ENCODE assay signal across 12 mouse cellular contexts in the genomic region with DNA sequence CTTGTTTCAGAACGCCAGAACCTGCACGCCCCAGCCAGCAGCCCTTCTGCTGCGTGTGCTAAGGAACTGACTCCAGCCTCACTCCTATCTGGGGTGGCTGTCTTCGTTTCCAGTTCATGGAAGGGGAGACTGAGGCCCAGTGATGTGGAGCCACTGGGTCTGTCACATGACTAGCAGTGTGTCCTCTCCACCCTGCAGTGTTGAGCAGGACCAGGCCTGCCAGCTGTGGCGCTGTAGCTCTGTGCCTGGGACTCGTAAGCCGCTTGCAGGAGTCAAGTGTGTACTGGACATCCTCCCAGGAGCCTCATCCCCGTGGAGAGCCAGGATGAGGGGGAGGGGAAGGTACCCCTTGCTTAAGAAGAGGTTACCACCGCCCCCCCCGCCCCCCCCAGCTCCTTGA.
DNase-seq lines count a peak whose midpoint lies in the region; ATAC-seq and TF ChIP-seq lines count a peak whose summit lies in the region.
"Had no signal": no experiment of that assay in that cellular context is flagged by ENCODE, and none has a peak within 500 bp of the region (broad histone marks: within the 10 kb centered on the region; RNA-seq: fewer than 3 reads in every experiment).

No protein-coding gene starts in this region.

- H3K4me2 ChIP-seq in kidney, embryonic 16.5 days (replicated peaks; ENCODE audit: low read depth, low read length) = no peak overlapping the region
- H3K4me2 ChIP-seq in hindbrain, postnatal 0 days (ENCODE audit: low read depth, low read length) = no peak overlapping the region
- H3K4me2 ChIP-seq: neural tube, embryonic 13.5 days had no signal

- H3K4me1 ChIP-seq in kidney, embryonic 16.5 days (ENCODE audit: insufficient read depth, low read length) = no peaks in the 10 kb centered on the region; the same call in 1 of the 2 replicates
- no peaks in the 10 kb centered on the region for H3K4me1 ChIP-seq in ES-Bruce4 (ENCODE audit: control insufficient read depth, insufficient read depth, low read length)
- H3K4me1 ChIP-seq in hindbrain, postnatal 0 days (ENCODE audit: insufficient read depth, low read length) = no peaks in the 10 kb centered on the region

- peak; percentile 70; the same call in 1 of the 2 replicates for ATAC-seq in kidney, embryonic 16.5 days (ENCODE audit: low FRiP score, low TSS enrichment)
- no peak for ATAC-seq in hindbrain, postnatal 0 days
- no peak for ATAC-seq in megakaryocyte-erythroid progenitor cell, adult 5-6 weeks (replicated peaks; ENCODE audit: low FRiP score, low TSS enrichment, poor library complexity, severe bottlenecking)

- no peak for DNase-seq in kidney, postnatal 10 days
- peak; percentile 48 for DNase-seq in brain, embryonic 14.5 days (ENCODE audit: low read depth)
- DNase-seq in hindbrain, postnatal 0 days (ENCODE audit: low spot score) = no peak
- no peak for DNase-seq in heart, adult 8-10 months (ENCODE audit: low spot score)
- no peak for DNase-seq in c-Kit-positive CD71-positive TER-119-positive erythroid progenitor cells, embryonic 14.5 days (ENCODE audit: low spot score)
- DNase-seq: heart, adult 18-20 months; lung, postnatal 36 days had no signal

- H3K27ac ChIP-seq in kidney, embryonic 16.5 days (ENCODE audit: low read length) = 0 out of 2 replicates have a peak overlapping the region, but pooled peaks have one; percentile 7
- no peak overlapping the region for H3K27ac ChIP-seq in ES-Bruce4 (ENCODE audit: insufficient read depth, low read length)
- no peak overlapping the region for H3K27ac ChIP-seq in hindbrain, postnatal 0 days
- H3K27ac ChIP-seq: neural tube, embryonic 13.5 days had no signal

- H3K9ac ChIP-seq in kidney, embryonic 16.5 days (replicated peaks; ENCODE audit: low read length) = no peak overlapping the region
- H3K9ac ChIP-seq in ES-Bruce4 (ENCODE audit: low read depth, poor library complexity, severe bottlenecking) = no peak overlapping the region
- no peak overlapping the region for H3K9ac ChIP-seq in hindbrain, postnatal 0 days (replicated peaks; ENCODE audit: low read length)
- H3K9ac ChIP-seq: neural tube, embryonic 13.5 days had no signal

- no peaks in the 10 kb centered on the region for H3K36me3 ChIP-seq in kidney, embryonic 16.5 days (ENCODE audit: insufficient read depth, low read length)
- H3K36me3 ChIP-seq in ES-Bruce4 (ENCODE audit: control insufficient read depth, insufficient read depth, low read length, poor library complexity, severe bottlenecking) = no peaks in the 10 kb centered on the region
- H3K36me3 ChIP-seq in hindbrain, postnatal 0 days (ENCODE audit: insufficient read depth, low read length) = no peaks in the 10 kb centered on the region
- H3K36me3 ChIP-seq: neural tube, embryonic 13.5 days had no signal

- no peak overlapping the region for H3K4me3 ChIP-seq in kidney, embryonic 16.5 days (ENCODE audit: low read length)
- no peak overlapping the region for H3K4me3 ChIP-seq in ES-Bruce4 (ENCODE audit: low read depth, low read length)
- no peak overlapping the region for H3K4me3 ChIP-seq in hindbrain, postnatal 0 days (ENCODE audit: low read length)
- H3K4me3 ChIP-seq: neural tube, embryonic 13.5 days had no signal

- peak; percentile 61 for TF ChIP-seq CTCF in ES-Bruce4 (IDR thresholded peaks at IDR 0.05; ENCODE audit: low read depth, low read length)
- peak; percentile 26; the same call in 1 of the 2 replicates for TF ChIP-seq CTCF in brain, embryonic 14.5 days (IDR thresholded peaks at IDR 0.05; ENCODE audit: borderline replicate concordance, extremely low read depth, insufficient read depth, insufficient read length)
- peak; percentile 59 for TF ChIP-seq CTCF in hindbrain, postnatal 0 days (IDR thresholded peaks at IDR 0.05; ENCODE audit: low read depth)

- H3K27me3 ChIP-seq in kidney, embryonic 16.5 days (ENCODE audit: insufficient read depth, low read length) = no peaks in the 10 kb centered on the region
- H3K27me3 ChIP-seq in ES-Bruce4 (ENCODE audit: control insufficient read depth, insufficient read depth, low read length, poor library complexity, severe bottlenecking) = no peaks in the 10 kb centered on the region
- no peaks in the 10 kb centered on the region for H3K27me3 ChIP-seq in hindbrain, postnatal 0 days (ENCODE audit: insufficient read depth, low read length)
- H3K27me3 ChIP-seq: CH12.LX; neural tube, embryonic 13.5 days had no signal

- TF ChIP-seq POLR2A in ES-Bruce4 (IDR thresholded peaks at IDR 0.05; ENCODE audit: insufficient read depth, low read length) = no peak
- TF ChIP-seq POLR2A in brain, embryonic 14.5 days (IDR thresholded peaks at IDR 0.05; ENCODE audit: borderline replicate concordance, extremely low read depth, insufficient read depth, insufficient read length, poor library complexity, severe bottlenecking) = no peak

- no peaks in the 10 kb centered on the region for H3K9me3 ChIP-seq in kidney, embryonic 16.5 days (ENCODE audit: low read length)
- no peaks in the 10 kb centered on the region for H3K9me3 ChIP-seq in ES-Bruce4 (replicated peaks; ENCODE audit: control insufficient read depth, insufficient read depth, low read length, poor library complexity, severe bottlenecking)
- no peaks in the 10 kb centered on the region for H3K9me3 ChIP-seq in hindbrain, postnatal 0 days (ENCODE audit: low read length)
- H3K9me3 ChIP-seq: neural tube, embryonic 13.5 days had no signal

- 0 out of 2 replicates have a peak, but pooled peaks have one; percentile 16 for TF ChIP-seq EP300 in ES-Bruce4 (IDR thresholded peaks at IDR 0.05; ENCODE audit: insufficient read depth, low read depth, low read length)

- 37% methylated on average over 10 of the region's 10 CpGs for WGBS in kidney, embryonic 16.5 days
- 23% methylated on average over 9 of the region's 10 CpGs for WGBS in hindbrain, postnatal 0 days
